Mouse (Mus musculus): ENCODE data around the gene Otop2. TPM values are rescaled to one million over a fixed set of nuclear protein-coding genes. Genes with fewer than 3 reads are reported as not detected.

Gene Otop2
- polyA plus RNA-seq, 1 experiment = 0.11 TPM

DNA sequence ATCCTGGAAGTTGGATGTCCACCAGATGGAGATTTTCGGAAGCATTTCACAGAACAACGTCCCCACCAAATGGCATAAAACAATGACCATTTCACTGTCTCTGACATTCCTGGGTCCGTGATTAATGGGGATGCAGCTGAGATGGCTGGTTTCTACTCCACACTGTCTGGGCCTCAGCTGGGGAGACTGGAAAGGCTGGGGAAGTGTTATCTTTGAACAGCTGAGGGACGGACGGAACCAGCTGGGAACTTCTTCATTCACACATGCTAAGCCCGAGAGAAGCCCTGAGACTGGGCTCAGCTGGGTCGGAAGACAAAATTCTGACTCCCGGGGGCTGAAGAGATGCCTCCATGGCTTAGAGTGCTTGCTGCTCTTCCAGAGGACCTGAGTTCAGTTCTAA lies 64.4 kb downstream of the Otop2 start:
- no peaks in the 10 kb centered on the region for H3K36me3 ChIP-seq (replicated peaks; ENCODE audit: low read length)
- no peak overlapping the region for H3K4me3 ChIP-seq (replicated peaks)
- H3K4me1 ChIP-seq = peaks cover 38% of the 10 kb centered on the region
- no peak for TF ChIP-seq GATA1 (IDR thresholded peaks at IDR 0.05; ENCODE audit: borderline replicate concordance, low read length)
- no peak for TF ChIP-seq FLI1 (IDR thresholded peaks at IDR 0.05; ENCODE audit: low read length)
- H3K9me3 ChIP-seq = no peaks in the 10 kb centered on the region
- H3K27me3 ChIP-seq (replicated peaks) = peaks cover 95% of the 10 kb centered on the region

DNA sequence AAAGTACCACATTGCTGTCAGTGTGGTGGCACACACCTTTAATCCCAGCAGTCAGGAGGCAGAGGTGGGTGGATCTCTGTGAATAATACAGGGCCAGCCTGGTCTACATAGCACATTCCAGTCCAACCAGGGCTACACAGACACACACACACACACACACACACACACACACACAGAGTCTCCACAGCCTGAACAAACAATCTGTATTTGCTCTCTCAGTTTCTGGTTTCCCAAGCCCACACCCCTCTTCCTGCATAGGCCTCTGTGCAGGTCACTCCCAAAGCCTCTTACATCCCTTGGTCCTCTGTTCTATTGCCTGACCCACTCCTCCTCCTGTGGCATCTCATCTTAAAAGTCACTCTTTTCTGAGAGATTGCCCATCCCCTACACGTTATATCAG lies 65.1 kb downstream of the Otop2 start:
- no peak overlapping the region for H3K4me3 ChIP-seq (replicated peaks)
- peaks cover 31% of the 10 kb centered on the region for H3K4me1 ChIP-seq
- no peaks in the 10 kb centered on the region for H3K36me3 ChIP-seq (replicated peaks; ENCODE audit: low read length)
- TF ChIP-seq FLI1 (IDR thresholded peaks at IDR 0.05; ENCODE audit: low read length) = no peak
- TF ChIP-seq GATA1 (IDR thresholded peaks at IDR 0.05; ENCODE audit: borderline replicate concordance, low read length) = no peak
- peaks cover 94% of the 10 kb centered on the region for H3K27me3 ChIP-seq (replicated peaks)
- H3K9me3 ChIP-seq = no peaks in the 10 kb centered on the region

GRCm38 (mm10) chr11:115372737-115373136 lies 65.8 kb downstream of the Otop2 start:
- H3K9me3 ChIP-seq = 0 out of 2 replicates have a peak, but pooled peaks cover under 1% of the 10 kb centered on the region
- no peaks in the 10 kb centered on the region for H3K36me3 ChIP-seq (replicated peaks; ENCODE audit: low read length)
- TF ChIP-seq GATA1 (IDR thresholded peaks at IDR 0.05; ENCODE audit: borderline replicate concordance, low read length) (no peak), FLI1 (IDR thresholded peaks at IDR 0.05; ENCODE audit: low read length) (no peak)
- peaks cover 92% of the 10 kb centered on the region for H3K27me3 ChIP-seq (replicated peaks)
- H3K4me1 ChIP-seq = peaks cover 24% of the 10 kb centered on the region
- no peak overlapping the region for H3K4me3 ChIP-seq (replicated peaks)

GRCm38 (mm10) chr11:115373805-115374694 lies 67.1 kb downstream of the Otop2 start:
- peaks cover 13% of the 10 kb centered on the region for H3K9me3 ChIP-seq
- H3K36me3 ChIP-seq (replicated peaks; ENCODE audit: low read length) = no peaks in the 10 kb centered on the region
- H3K4me3 ChIP-seq (replicated peaks) = peak overlapping the region; percentile 91

GRCm38 (mm10) chr11:115374695-115375425 lies 67.9 kb downstream of the Otop2 start:
- TF ChIP-seq FLI1 (IDR thresholded peaks at IDR 0.05; ENCODE audit: low read length) (no peak), GATA1 (IDR thresholded peaks at IDR 0.05; ENCODE audit: borderline replicate concordance, low read length) (no peak)
- peaks cover 95% of the 10 kb centered on the region for H3K27me3 ChIP-seq (replicated peaks)
- H3K4me1 ChIP-seq = peaks cover 23% of the 10 kb centered on the region
- H3K4me3 ChIP-seq (replicated peaks) = peak overlapping the region; percentile 23
- peaks cover 20% of the 10 kb centered on the region for H3K9me3 ChIP-seq
- no peaks in the 10 kb centered on the region for H3K36me3 ChIP-seq (replicated peaks; ENCODE audit: low read length)

More at GRCm38 (mm10) chr11:115373805-115374694, 67.1 kb downstream of the Otop2 start:
- peaks cover 95% of the 10 kb centered on the region for H3K27me3 ChIP-seq (replicated peaks)
- TF ChIP-seq FLI1 (IDR thresholded peaks at IDR 0.05; ENCODE audit: low read length) = no peak
- no peak for TF ChIP-seq GATA1 (IDR thresholded peaks at IDR 0.05; ENCODE audit: borderline replicate concordance, low read length)
- H3K4me1 ChIP-seq = peaks cover 23% of the 10 kb centered on the region

DNA sequence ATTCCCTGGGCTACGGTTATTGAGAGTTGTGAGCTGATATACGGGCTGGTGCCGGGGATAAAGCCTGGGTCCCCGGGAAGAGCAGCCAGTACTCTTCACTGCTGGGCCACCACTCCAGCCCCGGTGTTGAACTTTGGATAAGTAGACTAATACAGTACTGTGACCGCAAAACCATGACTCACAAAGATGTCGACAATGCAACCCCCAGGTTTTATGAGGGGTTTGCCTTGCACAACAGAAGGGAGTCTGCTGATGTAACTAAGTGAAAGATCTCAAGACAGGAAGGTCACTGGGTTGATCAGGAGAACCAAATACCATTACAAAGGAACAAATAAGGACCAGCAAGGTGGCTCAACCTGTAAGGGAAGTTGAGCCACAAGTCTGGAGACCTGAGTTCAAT lies 69.8 kb downstream of the Otop2 start:
- Histone ChIP-seq H3K4me3 (replicated peaks) (no peak overlapping the region), H3K27me3 (replicated peaks) (peaks cover 91% of the 10 kb centered on the region), H3K4me1 (peaks cover 26% of the 10 kb centered on the region), H3K36me3 (replicated peaks; ENCODE audit: low read length) (no peaks in the 10 kb centered on the region), H3K9me3 (peaks cover 23% of the 10 kb centered on the region)
- TF ChIP-seq GATA1 (IDR thresholded peaks at IDR 0.05; ENCODE audit: borderline replicate concordance, low read length) (no peak), FLI1 (IDR thresholded peaks at IDR 0.05; ENCODE audit: low read length) (no peak)

DNA sequence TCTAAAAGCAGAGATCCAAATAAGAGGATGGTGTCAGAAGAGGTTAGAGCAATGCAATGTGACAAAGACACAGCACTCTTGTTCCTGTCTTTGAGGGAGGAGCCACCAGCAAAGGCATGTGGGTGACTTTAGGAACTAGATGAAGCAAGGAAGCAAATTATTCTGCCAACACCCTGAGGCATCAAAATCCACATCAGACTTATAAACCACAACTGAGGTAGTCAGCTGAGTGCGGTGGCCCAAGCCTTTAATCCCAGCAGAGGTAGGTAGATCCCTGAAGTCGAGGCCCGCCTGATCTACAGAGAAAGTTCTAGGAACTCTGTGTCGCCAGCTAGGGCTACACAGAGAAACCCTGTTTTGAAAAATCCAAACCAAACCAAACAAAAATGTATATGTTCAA lies 70.3 kb downstream of the Otop2 start:
- H3K9me3 ChIP-seq = peaks cover 23% of the 10 kb centered on the region
- no peaks in the 10 kb centered on the region for H3K36me3 ChIP-seq (replicated peaks; ENCODE audit: low read length)
- no peak for TF ChIP-seq FLI1 (IDR thresholded peaks at IDR 0.05; ENCODE audit: low read length)
- TF ChIP-seq GATA1 (IDR thresholded peaks at IDR 0.05; ENCODE audit: borderline replicate concordance, low read length) = no peak
- no peak overlapping the region for H3K4me3 ChIP-seq (replicated peaks)
- peaks cover 91% of the 10 kb centered on the region for H3K27me3 ChIP-seq (replicated peaks)
- H3K4me1 ChIP-seq = peaks cover 31% of the 10 kb centered on the region

GRCm38 (mm10) chr11:115377854-115378253 lies 70.9 kb downstream of the Otop2 start:
- Histone ChIP-seq H3K27me3 (replicated peaks) (peaks cover 93% of the 10 kb centered on the region), H3K36me3 (replicated peaks; ENCODE audit: low read length) (no peaks in the 10 kb centered on the region)
- TF ChIP-seq GATA1 (IDR thresholded peaks at IDR 0.05; ENCODE audit: borderline replicate concordance, low read length) (no peak), FLI1 (IDR thresholded peaks at IDR 0.05; ENCODE audit: low read length) (no peak)

GRCm38 (mm10) chr11:115381276-115381675 lies 74.3 kb downstream of the Otop2 start:
- peaks cover 93% of the 10 kb centered on the region for H3K27me3 ChIP-seq (replicated peaks)
- H3K4me3 ChIP-seq (replicated peaks) = no peak overlapping the region
- no peak for TF ChIP-seq FLI1 (IDR thresholded peaks at IDR 0.05; ENCODE audit: low read length)
- TF ChIP-seq GATA1 (IDR thresholded peaks at IDR 0.05; ENCODE audit: borderline replicate concordance, low read length) = no peak
- H3K9me3 ChIP-seq = peaks cover 25% of the 10 kb centered on the region
- peaks cover 21% of the 10 kb centered on the region for H3K4me1 ChIP-seq
- no peaks in the 10 kb centered on the region for H3K36me3 ChIP-seq (replicated peaks; ENCODE audit: low read length)

More at GRCm38 (mm10) chr11:115377854-115378253, 70.9 kb downstream of the Otop2 start:
- Histone ChIP-seq H3K9me3 (peaks cover 23% of the 10 kb centered on the region), H3K4me1 (peaks cover 35% of the 10 kb centered on the region), H3K4me3 (replicated peaks) (no peak overlapping the region)

Other genes with a start within 250 kb of the Otop2 start
- not detected in 2 replicates for gene Cd300e, start 245.0 kb upstream of the Otop2 start, polyA plus RNA-seq (2012; ENCODE audit: insufficient read depth, low replicate concordance)
- 8.4 and 19.8 TPM in 2 replicates for gene Rab37, start 215.7 kb upstream of the Otop2 start, polyA plus RNA-seq (2012; ENCODE audit: insufficient read depth, low replicate concordance)
- 1.2 and 3.4 TPM in 2 replicates for gene Cd300lf, start 173.2 kb upstream of the Otop2 start, polyA plus RNA-seq (2012; ENCODE audit: insufficient read depth, low replicate concordance)
- 123 and 223 TPM in 2 replicates for gene Slc9a3r1, start 143.8 kb upstream of the Otop2 start, polyA plus RNA-seq (2012; ENCODE audit: insufficient read depth, low replicate concordance)
- gene Tmem104, start 119.7 kb upstream of the Otop2 start, polyA plus RNA-seq (2012; ENCODE audit: insufficient read depth, low replicate concordance) = 9.2 and 14.1 TPM in 2 replicates
- 23.4 and 27.1 TPM in 2 replicates for gene Nat9, start 119.3 kb upstream of the Otop2 start, polyA plus RNA-seq (2012; ENCODE audit: insufficient read depth, low replicate concordance)
- not detected in 2 replicates for gene Grin2c, start 39.9 kb upstream of the Otop2 start, polyA plus RNA-seq (2012; ENCODE audit: insufficient read depth, low replicate concordance)
- gene Fdxr, start 30.1 kb upstream of the Otop2 start, polyA plus RNA-seq (2012; ENCODE audit: insufficient read depth, low replicate concordance) = 21.8 and 28.5 TPM in 2 replicates
- gene Fads6, start 9.5 kb upstream of the Otop2 start, polyA plus RNA-seq (2012; ENCODE audit: insufficient read depth, low replicate concordance) = 0.07 TPM in 1 of 2 replicates, not detected in the other
- gene Ush1g, start 14.9 kb downstream of the Otop2 start, polyA plus RNA-seq (2012; ENCODE audit: insufficient read depth, low replicate concordance) = not detected in 2 replicates
- gene Otop3, start 27.6 kb downstream of the Otop2 start, polyA plus RNA-seq (2012; ENCODE audit: insufficient read depth, low replicate concordance) = not detected in 2 replicates
- gene Hid1, start 60.6 kb downstream of the Otop2 start, polyA plus RNA-seq (2012; ENCODE audit: insufficient read depth, low replicate concordance) = 1.2 TPM in 1 of 2 replicates, not detected in the other
- not detected in 2 replicates for gene Cdr2l, start 74.8 kb downstream of the Otop2 start, polyA plus RNA-seq (2012; ENCODE audit: insufficient read depth, low replicate concordance)
- gene Mrpl58, start 96.6 kb downstream of the Otop2 start, polyA plus RNA-seq (2012; ENCODE audit: insufficient read depth, low replicate concordance) = 67.6 and 78.3 TPM in 2 replicates
- 10.1 and 109 TPM in 2 replicates for gene Atp5h, start 112.8 kb downstream of the Otop2 start, polyA plus RNA-seq (2012; ENCODE audit: insufficient read depth, low replicate concordance)
- 13.7 and 36.5 TPM in 2 replicates for gene Kctd2, start 113.0 kb downstream of the Otop2 start, polyA plus RNA-seq (2012; ENCODE audit: insufficient read depth, low replicate concordance)
- gene Trim80, start 133.4 kb downstream of the Otop2 start, polyA plus RNA-seq (2012; ENCODE audit: insufficient read depth, low replicate concordance) = not detected in 2 replicates
- gene Slc16a5, start 155.3 kb downstream of the Otop2 start, polyA plus RNA-seq (2012; ENCODE audit: insufficient read depth, low replicate concordance) = not detected in 2 replicates
- gene Armc7, start 168.5 kb downstream of the Otop2 start, polyA plus RNA-seq (2012; ENCODE audit: insufficient read depth, low replicate concordance) = 20.7 and 36.2 TPM in 2 replicates
- 84.5 and 173 TPM in 2 replicates for gene Nt5c, start 184.7 kb downstream of the Otop2 start, polyA plus RNA-seq (2012; ENCODE audit: insufficient read depth, low replicate concordance)
- 334 and 807 TPM in 2 replicates for gene Jpt1, start 207.2 kb downstream of the Otop2 start, polyA plus RNA-seq (2012; ENCODE audit: insufficient read depth, low replicate concordance)
- gene Sumo2, start 229.1 kb downstream of the Otop2 start, polyA plus RNA-seq (2012; ENCODE audit: insufficient read depth, low replicate concordance) = 187 and 368 TPM in 2 replicates

Measured in megakaryocyte, embryonic 14.5 days (primary cell).